Mouse (Mus musculus): Measurements from ENCODE around the gene Surf2. TPM values are rescaled to one million over a fixed set of nuclear protein-coding genes. Genes with fewer than 3 reads are reported as not detected.
"Not testable (repeated sequence)": the region's sequence is repeated elsewhere in the genome, so short reads cannot be mapped to it uniquely, and the experiment has no call there.

The Surf2 gene
- 10 to 100 TPM; 14.3 to 15.0 TPM for total RNA-seq (2021)
- long read RNA-seq, experiment 1, transcript Surf2-201 (6 exons, 1,203 nt): major isoform, 14 of 17 reads
- long read RNA-seq, experiment 1, partial matches to known transcripts: 1 of 17 reads
- long read RNA-seq, experiment 1, other reads (novel, unspliced or antisense): 2 of 17 reads
- long read RNA-seq, experiment 2, transcript Surf2-201 (6 exons, 1,203 nt): major isoform, 8 of 11 reads
- long read RNA-seq, experiment 2, partial matches to known transcripts: 0 of 11 reads
- long read RNA-seq, experiment 2, other reads (novel, unspliced or antisense): 3 of 11 reads

DNA sequence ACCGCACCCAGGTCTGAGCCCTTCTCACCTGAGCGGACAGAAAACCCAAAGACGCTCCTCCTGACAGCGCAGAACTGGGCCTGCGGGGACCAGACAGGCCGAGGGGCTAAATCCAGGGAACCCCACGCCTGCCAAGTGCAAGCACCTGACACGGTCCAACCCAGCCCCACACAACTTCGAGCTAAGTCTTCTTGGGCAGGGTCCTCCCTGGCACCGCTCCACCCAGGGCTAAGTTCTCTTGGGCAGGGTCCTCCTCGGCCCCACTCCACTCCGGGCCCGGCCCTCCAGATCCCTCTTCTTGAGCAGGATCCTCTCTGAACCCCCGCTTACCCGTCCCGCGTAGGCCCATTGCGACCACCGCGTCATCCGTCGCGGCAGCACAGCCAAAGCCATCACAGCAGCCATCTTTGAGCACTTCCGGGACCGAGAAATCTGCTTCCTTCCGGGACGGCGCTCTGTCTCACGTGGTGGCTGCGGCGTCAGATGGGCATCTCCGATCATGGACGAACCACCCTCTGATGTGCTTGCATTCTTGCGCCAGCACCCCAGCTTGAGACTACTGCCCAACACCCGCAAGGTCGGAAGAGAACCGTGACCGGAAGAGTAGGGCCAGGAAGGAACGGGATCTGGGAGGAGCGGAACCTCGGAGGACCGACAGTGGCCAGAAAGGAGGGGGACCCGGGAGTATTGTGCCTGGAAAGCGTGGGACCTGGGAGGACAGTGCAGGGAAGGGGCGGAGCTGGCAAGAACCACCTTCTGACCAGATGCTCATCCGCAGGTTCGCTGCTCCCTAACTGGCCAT lies at the start of gene Surf2, which contains the start of gene Surf1:
Gene Surf2, plus strand, starts transcription at position 441 of the 802 bp plus-strand sequence.
Gene Surf1, minus strand, starts transcription at position 604 of the 802 bp plus-strand sequence.
- intact Hi-C loops (cut with DNase I): loop anchor here (2.0 kb wide), 1 partner anchor 17 kb away; the partner anchor contains the start of gene Surf4
- peak; percentile 69 to 81 for DNase-seq

DNA sequence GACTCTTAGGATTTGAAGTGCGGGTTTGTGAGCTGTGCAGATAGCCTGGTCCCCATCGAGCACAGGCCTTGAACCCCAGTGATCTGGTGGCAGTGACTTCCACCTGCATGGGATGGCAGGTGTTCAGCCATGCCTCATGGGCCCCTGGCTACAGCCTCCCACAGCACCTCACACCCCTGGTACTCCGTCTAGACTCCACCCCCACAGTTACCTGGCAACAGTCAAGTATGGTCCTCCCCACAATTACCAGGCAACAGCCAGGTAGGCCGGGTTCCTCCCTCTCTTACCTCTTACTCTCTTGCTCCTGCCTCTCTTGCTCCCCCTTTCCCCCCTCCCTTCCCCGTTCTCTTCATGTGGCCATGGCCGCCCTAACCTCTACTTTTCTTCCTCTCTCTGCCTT lies 45.5 kb upstream of the Surf2 start:
- intact Hi-C loops (cut with DNase I): no loop called here
- no peak for DNase-seq

DNA sequence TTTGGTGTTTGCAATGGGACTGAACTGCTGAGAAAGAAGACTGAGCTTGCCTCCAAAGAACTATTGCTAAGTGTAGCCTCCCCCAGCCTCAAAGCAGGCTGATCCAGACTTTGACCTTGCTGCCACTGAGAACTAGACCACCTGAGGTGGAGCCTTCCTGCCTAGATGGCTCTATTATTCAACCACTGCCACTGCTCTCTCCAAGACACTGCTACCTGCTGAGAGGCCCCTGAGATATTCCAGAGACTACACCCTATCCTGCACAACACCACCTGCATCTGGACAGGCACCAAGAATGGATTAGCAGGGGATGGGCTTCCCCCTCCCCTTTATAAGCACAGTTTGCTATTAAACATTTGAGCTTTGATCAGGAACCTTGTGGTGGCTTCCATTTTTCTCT lies 37.6 kb upstream of the Surf2 start:
- intact Hi-C loops (cut with DNase I): no loop called here
- DNase-seq: no peak

DNA sequence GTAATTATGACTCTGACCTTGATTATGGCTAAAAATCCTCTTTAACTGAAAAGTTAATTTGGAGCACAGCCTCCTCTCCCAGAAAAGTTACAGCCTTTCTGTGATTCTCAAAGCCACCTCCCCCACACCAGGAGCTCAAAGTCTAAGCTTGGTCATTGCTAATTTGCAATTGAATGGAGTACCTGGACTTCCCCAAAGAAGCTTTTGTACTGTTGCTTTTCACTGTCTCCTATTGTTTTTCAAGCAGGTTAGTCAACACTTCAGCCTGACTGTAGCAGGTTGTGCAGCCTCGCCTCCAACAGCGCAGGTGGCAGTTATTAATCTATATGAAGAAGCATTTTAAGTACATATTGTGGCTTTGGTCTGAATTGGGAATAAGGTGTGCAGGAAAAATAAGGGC lies 30.6 kb upstream of the Surf2 start:
- intact Hi-C loops (cut with DNase I): not testable (repeated sequence)

DNA sequence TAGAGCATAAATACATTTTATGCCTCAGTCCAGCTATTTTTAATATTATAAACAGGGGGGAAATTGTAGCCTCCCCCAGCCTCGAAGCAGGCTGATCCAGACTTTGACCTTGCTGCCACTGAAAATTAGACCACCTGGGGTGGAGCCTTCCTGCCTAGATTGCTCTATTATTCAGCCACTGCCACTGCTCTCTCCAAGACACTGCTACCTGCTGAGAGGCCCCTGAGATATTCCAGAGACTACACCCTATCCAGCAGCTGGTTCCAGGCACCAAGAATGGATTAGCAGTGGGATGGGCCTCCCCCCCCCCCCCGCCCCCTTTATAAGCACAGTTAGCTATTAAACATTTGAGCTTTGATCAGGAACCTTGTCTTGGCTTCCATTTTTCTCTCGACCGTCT lies 30.0 kb upstream of the Surf2 start:
- intact Hi-C loops (cut with DNase I); DNase-seq: not testable (repeated sequence)

More for the DNA sequence above, 30.6 kb upstream of the Surf2 start:
- DNase-seq: not testable (repeated sequence)

DNA sequence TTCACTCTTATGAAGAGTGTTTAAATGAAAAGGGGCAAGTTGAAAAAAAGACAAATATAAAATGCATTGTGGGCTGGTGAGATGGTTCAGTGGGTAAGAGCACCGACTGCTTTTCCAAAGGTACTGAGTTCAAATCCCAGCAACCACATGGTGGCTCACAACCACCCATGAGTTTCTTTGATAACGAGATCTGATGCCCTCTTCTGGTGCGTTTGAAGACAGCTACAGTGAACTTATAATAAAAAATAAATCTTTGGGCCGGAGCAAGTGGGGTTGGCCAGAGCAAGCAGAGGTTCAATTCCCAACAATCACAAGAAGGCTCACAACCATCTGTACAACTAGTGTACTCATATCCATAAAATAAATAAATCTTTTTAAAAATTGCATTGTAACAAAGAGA lies 20.3 kb upstream of the Surf2 start:
- DNase-seq: no peak
- intact Hi-C loops (cut with DNase I): no loop called here

DNA sequence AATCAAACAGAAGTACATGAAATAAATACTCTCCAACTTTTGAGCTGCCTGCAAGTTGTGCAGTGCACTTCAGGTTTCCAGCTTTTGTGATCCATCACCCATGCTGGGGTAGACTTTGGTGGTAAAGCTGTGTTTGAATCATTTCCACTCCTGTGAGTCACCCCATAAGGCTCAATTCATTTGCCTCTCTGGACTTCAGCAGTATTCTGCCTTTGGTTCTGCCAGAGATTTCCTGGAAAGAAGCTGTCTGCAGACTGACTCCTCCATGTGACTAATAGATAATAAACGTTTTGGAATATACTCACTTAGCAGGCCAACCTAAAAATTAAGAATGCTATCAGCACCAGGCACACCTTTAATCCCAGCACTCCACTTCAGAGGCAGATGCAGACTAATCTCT lies 15.4 kb upstream of the Surf2 start:
- intact Hi-C loops (cut with DNase I): loop anchor here (10.0 kb wide), 1 partner anchor 456 kb away; the partner anchor contains the start of gene Sec16a
- no peak for DNase-seq

DNA sequence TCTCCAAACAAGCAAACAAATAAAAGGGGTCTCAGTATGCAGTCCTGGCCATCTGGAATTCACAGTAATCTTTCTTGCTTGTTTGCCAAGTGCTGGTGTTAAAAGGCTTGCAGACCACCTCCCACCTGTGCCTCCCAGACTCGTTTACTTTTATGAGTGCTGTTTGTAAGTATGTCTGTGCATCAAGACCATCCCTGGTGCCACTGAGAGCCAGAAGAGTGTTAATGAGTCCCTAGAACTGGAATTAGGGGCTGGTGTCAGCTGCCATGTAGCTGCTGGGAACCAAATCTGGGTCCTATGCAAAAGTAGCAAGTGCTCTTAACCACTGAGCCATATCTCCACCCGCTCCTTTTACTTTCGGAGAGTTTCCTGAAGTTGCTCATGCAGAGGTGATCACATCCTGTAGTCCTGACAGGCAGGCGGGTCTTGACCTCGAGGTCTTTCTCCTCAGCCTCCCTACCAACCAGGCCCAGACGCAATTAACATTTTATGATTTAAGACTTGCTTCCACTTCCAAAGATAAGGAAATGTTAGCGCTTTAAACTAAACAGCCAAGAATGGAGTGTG lies 14.2 kb upstream of the Surf2 start:
- intact Hi-C loops (cut with DNase I): loop anchor here (10.0 kb wide), 1 partner anchor 457 kb away; the partner anchor contains the start of gene Sec16a
- DNase-seq: no peak

DNA sequence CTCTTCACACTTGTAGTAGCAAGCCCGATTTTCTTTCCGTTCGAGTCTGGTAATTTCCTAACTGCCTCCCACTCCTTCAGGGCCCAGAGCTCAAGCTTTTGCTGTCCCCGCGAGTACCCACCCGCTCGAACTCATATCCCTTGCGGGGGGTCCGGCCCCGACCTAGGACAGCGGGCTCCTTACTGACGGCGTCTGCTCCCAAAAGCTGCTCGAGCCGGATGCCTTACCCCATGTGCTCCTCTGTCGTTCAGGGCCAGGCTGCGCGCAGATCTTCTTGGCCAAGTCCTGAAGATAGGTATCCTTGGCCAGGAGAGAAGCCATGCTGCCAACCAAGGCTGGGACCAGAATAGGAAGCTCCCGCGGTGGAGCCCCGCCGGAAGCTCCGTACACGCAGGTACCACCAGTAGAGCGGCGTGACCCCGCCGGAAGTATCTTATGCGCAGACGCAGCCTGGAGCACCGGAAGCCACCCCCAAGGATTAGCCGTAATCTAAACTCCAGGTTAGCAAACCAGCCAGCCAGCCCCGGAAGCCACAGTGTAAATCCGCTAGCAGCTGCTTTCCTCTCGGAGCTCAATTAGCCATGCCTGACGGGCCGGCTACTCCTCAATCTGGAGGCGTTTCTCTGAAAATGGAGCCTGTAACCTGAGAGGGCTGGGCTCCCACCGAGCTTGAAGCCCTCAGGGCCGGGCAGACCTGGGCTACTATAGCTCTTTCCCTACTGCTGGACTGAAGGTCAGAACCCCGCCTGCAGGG lies 13.5 kb upstream of the Surf2 start, which contains the start of gene Surf6:
Gene Surf6, minus strand, starts transcription at position 413 of the 754 bp plus-strand sequence.
- intact Hi-C loops (cut with DNase I): loop anchor here (10.0 kb wide), 1 partner anchor 458 kb away; the partner anchor contains the start of gene Sec16a
- peak; percentile 88 to 92 for DNase-seq

DNA sequence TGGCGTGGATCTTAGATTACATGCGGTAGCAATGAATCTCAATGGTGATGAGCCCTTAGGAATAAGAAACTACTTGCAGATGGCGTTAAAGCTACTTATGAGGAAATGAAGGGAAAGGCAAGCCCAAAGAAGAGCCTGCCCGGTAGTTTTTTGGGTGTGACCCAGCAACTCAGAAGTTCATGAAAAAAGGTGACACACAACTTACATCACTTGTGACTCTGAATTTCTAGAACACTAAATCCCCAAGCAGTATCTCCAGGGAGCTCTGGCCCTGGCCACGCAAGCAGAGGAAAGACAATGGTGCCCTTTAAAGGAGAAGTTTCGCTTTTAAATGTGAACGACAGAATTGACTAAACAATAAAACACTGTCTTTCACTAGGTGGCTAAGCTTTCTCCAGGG lies 12.9 kb upstream of the Surf2 start:
- DNase-seq: no peak
- intact Hi-C loops (cut with DNase I): loop anchor here (10.0 kb wide), 1 partner anchor 459 kb away; the partner anchor contains the start of gene Sec16a

DNA sequence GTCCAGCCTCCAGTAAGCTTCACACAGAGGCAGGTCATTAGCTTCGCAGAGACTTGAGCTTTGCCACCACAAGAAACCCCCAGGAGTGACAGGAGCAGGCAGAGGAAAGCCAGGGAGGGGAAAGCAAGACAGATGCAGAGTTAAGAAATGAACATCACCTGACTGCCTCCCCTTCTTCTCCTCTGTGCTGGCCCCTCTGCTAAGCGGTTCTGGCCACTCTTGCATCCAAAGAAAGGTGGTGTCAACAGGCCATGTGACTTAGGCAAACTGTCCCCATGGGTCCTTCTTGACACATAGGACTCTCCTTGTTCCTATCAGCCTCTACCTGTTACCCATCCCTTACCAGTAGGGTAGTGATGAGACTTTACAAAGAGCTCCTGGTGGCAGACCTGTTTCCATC lies 10.2 kb upstream of the Surf2 start:
- intact Hi-C loops (cut with DNase I): loop anchor here (5.0 to 10.0 kb wide), 2 partner anchors 121 to 461 kb away; partner anchors contain the start of genes Sec16a and Slc2a6

DNA sequence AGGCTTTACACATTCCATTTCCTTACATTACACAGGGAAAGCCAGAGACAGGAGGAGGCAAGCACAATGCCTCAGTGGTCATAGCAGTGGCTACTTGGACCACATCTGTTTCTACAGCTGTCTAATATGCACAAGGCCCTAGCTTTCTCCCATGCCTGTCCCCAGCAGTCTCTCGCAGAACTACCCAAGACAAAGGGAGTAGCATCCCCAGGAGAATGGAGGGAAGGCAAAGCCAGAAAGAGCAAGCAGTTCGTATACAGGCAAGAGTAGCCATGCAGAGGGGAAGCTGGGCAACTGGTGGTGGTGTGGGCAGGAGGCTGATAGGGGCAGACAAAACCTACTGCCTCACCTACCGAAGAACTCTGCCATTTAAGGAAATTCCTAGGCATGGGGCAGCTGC lies 9.7 kb upstream of the Surf2 start:
- DNase-seq: no peak
- intact Hi-C loops (cut with DNase I): loop anchor here (5.0 to 10.0 kb wide), 2 partner anchors 121 to 462 kb away; partner anchors contain the start of genes Sec16a and Slc2a6

More for the DNA sequence above, 10.2 kb upstream of the Surf2 start:
- DNase-seq: no peak

DNA sequence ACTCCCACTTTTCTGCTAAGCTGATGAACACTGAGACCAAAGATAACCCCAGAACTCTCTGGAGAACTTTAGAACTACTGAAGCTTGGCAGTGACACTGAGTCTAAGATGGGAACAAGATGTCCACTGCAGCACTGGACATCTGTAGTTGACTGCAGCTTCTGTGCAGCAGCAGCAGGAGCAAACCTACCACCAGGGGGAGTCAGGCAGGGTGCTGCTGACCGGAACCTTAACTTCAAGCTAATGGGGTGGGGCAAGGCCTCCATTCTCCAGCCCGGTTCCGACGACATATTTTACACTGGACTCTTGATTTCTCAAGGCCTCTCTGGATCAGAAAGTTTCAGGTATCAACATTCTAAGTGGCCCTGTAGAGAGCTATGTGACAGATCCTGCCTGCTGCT lies 9.1 kb upstream of the Surf2 start:
- peak; percentile 40 to 65 for DNase-seq
- intact Hi-C loops (cut with DNase I): loop anchor here (5.0 to 10.0 kb wide), 2 partner anchors 120 to 462 kb away; partner anchors contain the start of genes Sec16a and Slc2a6

DNA sequence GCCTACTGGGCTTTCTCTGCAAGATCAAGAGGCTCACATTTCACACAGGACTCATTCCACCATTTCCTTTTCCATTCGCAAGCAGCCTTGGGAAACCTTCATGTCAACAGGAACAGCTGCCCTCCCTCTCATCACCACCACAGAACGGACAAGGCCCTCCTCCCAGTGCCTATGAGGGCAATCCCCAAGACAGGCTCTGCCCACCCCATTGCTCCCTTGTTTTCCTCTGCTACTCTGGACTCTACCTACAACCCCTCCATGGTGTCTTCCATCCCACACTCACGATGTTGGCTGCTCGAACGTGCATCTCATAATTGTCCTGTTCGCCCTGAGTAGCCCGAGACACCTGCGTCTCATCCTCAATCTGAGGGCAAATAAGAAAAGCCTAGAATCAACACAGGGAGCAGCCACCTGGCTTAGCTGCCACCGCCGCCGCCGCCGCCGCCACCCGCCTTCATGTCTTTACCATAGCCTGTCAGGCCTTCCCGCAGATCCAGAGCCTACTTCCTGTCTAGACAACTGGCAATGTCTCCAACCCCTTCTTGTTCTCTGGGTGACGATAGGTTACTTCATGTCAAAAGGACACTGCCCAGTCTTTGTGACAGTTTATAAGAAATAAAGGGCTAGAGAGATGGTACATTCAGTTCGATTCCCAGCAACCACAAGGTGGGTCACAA lies 7.3 kb upstream of the Surf2 start:
- no peak for DNase-seq
- intact Hi-C loops (cut with DNase I): loop anchor here (5.0 to 10.0 kb wide), 2 partner anchors 118 to 464 kb away; partner anchors contain the start of genes Sec16a and Slc2a6

DNA sequence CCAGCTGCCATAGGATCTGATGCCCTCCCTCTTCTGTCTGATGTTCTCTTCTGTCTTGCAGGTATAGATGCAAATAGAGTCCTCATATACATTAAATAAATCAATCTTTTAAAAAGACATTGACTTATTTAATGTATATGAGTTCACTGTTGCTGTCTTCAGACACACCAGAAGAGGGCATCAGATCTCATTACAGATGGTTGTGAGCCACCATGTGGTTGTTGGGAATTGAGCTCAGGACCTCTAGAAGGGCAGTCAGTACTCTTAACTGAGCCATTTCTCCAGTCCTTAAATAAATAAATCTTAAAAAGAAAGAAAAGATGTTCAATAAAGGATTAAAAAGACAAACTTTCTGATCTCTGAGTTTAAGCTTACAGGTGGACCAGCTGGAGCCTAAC lies 6.8 kb upstream of the Surf2 start:
- intact Hi-C loops (cut with DNase I): loop anchor here (5.0 to 10.0 kb wide), 2 partner anchors 118 to 465 kb away; partner anchors contain the start of genes Sec16a and Slc2a6
- no peak for DNase-seq

DNA sequence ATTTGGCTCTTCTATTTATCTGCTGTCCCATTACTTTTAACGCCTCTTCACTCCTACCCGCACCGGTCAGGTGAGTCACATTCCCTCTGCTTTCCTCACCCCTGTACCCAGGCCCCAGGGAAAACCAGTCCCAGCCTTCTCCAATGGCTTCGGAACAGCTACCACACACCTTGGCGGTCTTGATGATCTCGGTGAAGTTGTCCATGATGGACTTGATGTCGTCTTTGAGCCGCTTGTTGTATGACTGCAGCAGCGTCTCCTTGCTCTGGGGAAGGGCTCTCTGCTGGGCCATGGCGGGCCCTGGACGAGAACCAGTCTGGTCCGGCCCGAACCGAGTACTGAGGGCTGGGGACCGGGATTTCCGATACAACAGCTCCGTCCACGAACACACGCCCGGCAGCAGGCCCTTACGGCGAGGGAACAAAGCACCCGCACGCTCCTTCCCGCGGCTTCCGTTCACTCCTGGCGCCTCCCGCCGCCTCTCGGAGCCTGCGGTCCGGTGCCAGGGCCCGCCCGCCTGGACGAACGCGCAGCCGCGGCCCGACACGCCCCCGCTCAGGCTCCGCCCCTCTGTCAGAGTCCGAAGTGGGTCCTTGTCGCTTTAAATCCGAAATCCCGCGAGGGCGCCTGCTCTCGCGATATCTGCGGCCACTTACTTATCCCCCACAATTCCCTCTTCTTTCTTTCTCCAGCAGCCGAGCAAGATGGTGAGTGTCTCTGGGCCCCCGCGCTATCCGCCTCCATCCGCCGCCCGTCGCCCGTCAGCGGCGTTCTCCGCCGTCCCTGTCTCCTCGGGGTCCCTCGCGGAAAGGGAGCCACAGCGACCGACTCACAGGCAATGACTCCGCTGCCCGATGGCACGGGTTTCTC lies 5.8 kb upstream of the Surf2 start, which contains the start of the genes Med22 and Rpl7a:
Gene Med22, minus strand, starts transcription at position 554 of the 870 bp plus-strand sequence.
Gene Rpl7a, plus strand, starts transcription at position 641 of the 870 bp plus-strand sequence.
- intact Hi-C loops (cut with DNase I): loop anchor here (2.0 kb wide), 1 partner anchor 54 kb away; the partner anchor contains the start of gene Rexo4
- DNase-seq: peak; percentile 100

DNA sequence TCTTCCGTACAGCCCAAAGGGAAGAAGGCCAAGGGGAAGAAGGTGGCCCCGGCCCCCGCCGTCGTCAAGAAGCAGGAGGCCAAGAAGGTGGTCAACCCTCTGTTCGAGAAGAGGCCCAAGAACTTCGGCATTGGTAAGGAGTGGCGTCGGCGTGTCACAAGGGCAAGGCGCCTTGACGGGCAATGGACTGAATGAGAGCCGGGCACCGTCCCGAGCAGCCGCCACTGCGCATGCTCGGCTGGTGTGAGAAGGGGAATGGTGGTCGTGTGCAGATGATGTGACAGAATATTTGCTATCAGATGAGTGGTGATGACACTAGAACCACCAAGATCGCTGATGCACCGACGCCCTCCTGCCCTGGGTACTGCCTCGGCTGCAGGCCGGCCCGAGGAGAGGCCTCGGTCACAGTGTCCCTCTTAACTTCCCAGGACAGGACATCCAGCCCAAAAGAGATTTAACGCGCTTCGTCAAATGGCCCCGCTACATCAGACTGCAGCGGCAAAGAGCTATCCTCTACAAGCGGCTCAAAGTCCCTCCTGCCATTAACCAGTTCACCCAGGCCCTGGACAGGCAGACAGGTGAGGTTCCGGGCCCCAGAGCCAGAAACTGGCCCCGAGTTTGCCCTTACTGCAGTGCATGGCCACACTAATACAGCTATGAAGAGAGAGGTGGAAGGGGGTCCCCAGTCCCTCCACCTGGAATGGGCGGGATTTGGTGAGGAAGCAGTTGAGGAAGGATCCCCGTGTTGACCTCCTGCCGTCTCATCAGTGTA lies 5.0 kb upstream of the Surf2 start:
- DNase-seq: peak; percentile 63 to 75
- intact Hi-C loops (cut with DNase I): loop anchor here (1.0 to 2.0 kb wide), 2 partner anchors 22 to 54 kb away; partner anchors contain the start of genes Rexo4 and Surf4
